Mouse (Mus musculus) lung, postnatal 4 days (tissue): ENCODE data around the gene Zfp428.
A peak's percentile ranks its signal among the peaks of the same experiment; 100 is the strongest.

ENCODE experiments used
- DNase-seq, 2 experiments: peaks; one replicate each; pipeline ENCODE4 v3.0.0; 2021

Zfp428 gene

GRCm38 (mm10) chr7:24523723-24524122 is 16.9 kb downstream of the Zfp428 start:
- DNase-seq: no peak

- DNase-seq: no peak
Observed at GRCm38 (mm10) chr7:24524978-24525377, 18.2 kb downstream of the Zfp428 start.

- peak in 1 of 2 experiments; percentile 19 for DNase-seq
Observed at GRCm38 (mm10) chr7:24525686-24526420, 19.0 kb downstream of the Zfp428 start.

- DNase-seq: no peak
Observed at GRCm38 (mm10) chr7:24528861-24529260, 22.1 kb downstream of the Zfp428 start.

- no peak for DNase-seq
Observed at GRCm38 (mm10) chr7:24529580-24529979, 22.8 kb downstream of the Zfp428 start.

- DNase-seq: peak; percentile 99
Observed at GRCm38 (mm10) chr7:24530062-24530931, 23.5 kb downstream of the Zfp428 start, which contains the start of gene Irgq. Gene Irgq, plus strand, starts transcription at chr7:24530689.

GRCm38 (mm10) chr7:24531211-24531971 is 24.6 kb downstream of the Zfp428 start:
- DNase-seq: peak; percentile 84 to 85

- peak in 1 of 2 experiments; percentile 21 for DNase-seq
Observed at GRCm38 (mm10) chr7:24533031-24533571, 26.3 kb downstream of the Zfp428 start.

- no peak for DNase-seq
Observed at GRCm38 (mm10) chr7:24533806-24534205, 27.0 kb downstream of the Zfp428 start.

GRCm38 (mm10) chr7:24534301-24534700 is 27.5 kb downstream of the Zfp428 start:
- DNase-seq: no peak

- no peak for DNase-seq
Observed at GRCm38 (mm10) chr7:24537081-24537480, 30.3 kb downstream of the Zfp428 start.

GRCm38 (mm10) chr7:24537591-24537990 is 30.8 kb downstream of the Zfp428 start:
- no peak for DNase-seq

- DNase-seq: no peak
Observed at GRCm38 (mm10) chr7:24538154-24538553, 31.3 kb downstream of the Zfp428 start.

GRCm38 (mm10) chr7:24538701-24539100 is 31.9 kb downstream of the Zfp428 start:
- no peak for DNase-seq

GRCm38 (mm10) chr7:24539686-24540085 is 32.9 kb downstream of the Zfp428 start:
- no peak for DNase-seq

- DNase-seq: no peak
Observed at GRCm38 (mm10) chr7:24544506-24544905, 37.7 kb downstream of the Zfp428 start.

- DNase-seq: peak in 1 of 2 experiments; percentile 20
Observed at GRCm38 (mm10) chr7:24546068-24546614, 39.3 kb downstream of the Zfp428 start, which contains the start of the genes Pinlyp and Xrcc1. Gene Pinlyp, minus strand, starts transcription at chr7:24546118. Gene Xrcc1, plus strand, starts transcription at chr7:24546289.

GRCm38 (mm10) chr7:24546634-24547389 is 40.0 kb downstream of the Zfp428 start:
- DNase-seq: peak; percentile 99

GRCm38 (mm10) chr7:24547534-24548036 is 40.8 kb downstream of the Zfp428 start:
- peak in 1 of 2 experiments; percentile 19 for DNase-seq

GRCm38 (mm10) chr7:24551985-24552759 is 45.4 kb downstream of the Zfp428 start:
- no peak for DNase-seq
